Mouse (Mus musculus) E14TG2a.4 (cell line): ENCODE results near the gene Ace.

Experiments used
- CTCF ChIP-seq: conservative IDR thresholded peaks from 2 replicates; pipeline ENCODE4 v1.5.1; 2014; ENCODE audit warnings: low read length
- NANOG ChIP-seq: IDR thresholded peaks from 2 replicates; pipeline ENCODE4 v1.6.1; 2014; ENCODE audit warnings: borderline replicate concordance, low read length, mixed read lengths

DNA sequence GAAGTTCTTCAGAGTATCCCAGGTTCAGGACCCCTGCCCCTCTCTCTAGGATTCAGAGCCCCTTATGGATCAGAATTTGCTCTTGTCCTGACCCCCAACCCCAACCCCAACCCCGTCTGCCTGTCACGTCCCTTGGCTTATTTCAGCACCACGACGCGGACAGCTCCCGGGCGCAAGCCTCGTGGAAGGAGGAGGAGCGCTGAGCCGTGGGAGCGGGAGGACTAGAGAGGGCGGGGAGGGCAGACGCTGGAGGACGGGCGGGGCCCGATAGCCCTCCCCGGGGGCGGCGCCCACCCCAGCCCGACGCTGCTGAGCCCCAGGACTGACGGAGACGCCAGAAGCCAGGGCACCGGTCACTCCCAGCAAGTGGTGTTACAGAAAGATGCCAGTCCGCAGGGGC is 40.1 kb downstream of the Ace start, which contains the start of gene Kcnh6:
- TF ChIP-seq CTCF, result no peak
- no peak for TF ChIP-seq NANOG
